Mouse (Mus musculus): ENCODE measurements around the gene Gm7168. TPM values are rescaled to one million over a fixed set of nuclear protein-coding genes. Genes with fewer than 3 reads are reported as not detected.
"Not testable (repeated sequence)": the region's sequence is repeated elsewhere in the genome, so short reads cannot be mapped to it uniquely, and the experiment has no call there.

Gm7168 gene
- polyA plus RNA-seq (2015; fragmentation: Nextera tagmentation; extraction: Ambion mirVana) = not detected in 2 replicates

- H3K4me2 ChIP-seq; H3K4me3 ChIP-seq (replicated peaks); H3K36me3 ChIP-seq; H3K27ac ChIP-seq; H3K9ac ChIP-seq; H3K27me3 ChIP-seq; H3K9me3 ChIP-seq (replicated peaks); H3K4me1 ChIP-seq; ATAC-seq (replicated peaks; ENCODE audit: low FRiP score): not testable (repeated sequence)
- 94% methylated on average over 1 of the region's 2 CpGs for WGBS
Measured at GRCm38 (mm10) chr17:13948073-13948472, at the start of gene Gm7168. Gm7168 (plus strand) TSS chr17:13948373.

- Histone ChIP-seq H3K27me3 (no peaks in the 10 kb centered on the region), H3K4me2 (no peak overlapping the region), H3K36me3 (peaks cover 66% of the 10 kb centered on the region), H3K4me3 (replicated peaks) (no peak overlapping the region), H3K4me1 (no peaks in the 10 kb centered on the region), H3K9ac (no peak overlapping the region), H3K27ac (no peak overlapping the region), H3K9me3 (replicated peaks) (no peaks in the 10 kb centered on the region)
- WGBS = 85% methylated on average over 17 of the region's 17 CpGs
- no peak for ATAC-seq (replicated peaks; ENCODE audit: low FRiP score)
Measured at GRCm38 (mm10) chr17:13898838-13899237, 49.3 kb upstream of the Gm7168 start.

GRCm38 (mm10) chr17:13899241-13899640 is 48.9 kb upstream of the Gm7168 start:
- H3K4me3 ChIP-seq (replicated peaks) = no peak overlapping the region
- H3K36me3 ChIP-seq = peaks cover 70% of the 10 kb centered on the region
- no peak overlapping the region for H3K4me2 ChIP-seq
- H3K9ac ChIP-seq = no peak overlapping the region
- no peaks in the 10 kb centered on the region for H3K27me3 ChIP-seq
- ATAC-seq (replicated peaks; ENCODE audit: low FRiP score) = no peak
- H3K27ac ChIP-seq = no peak overlapping the region
- no peaks in the 10 kb centered on the region for H3K4me1 ChIP-seq
- WGBS = 92% methylated on average over 7 of the region's 7 CpGs
- H3K9me3 ChIP-seq (replicated peaks) = no peaks in the 10 kb centered on the region

- no peak for ATAC-seq (replicated peaks; ENCODE audit: low FRiP score)
- no peak overlapping the region for H3K4me3 ChIP-seq (replicated peaks)
- H3K9me3 ChIP-seq (replicated peaks) = no peaks in the 10 kb centered on the region
- H3K9ac ChIP-seq = no peak overlapping the region
- H3K27me3 ChIP-seq = no peaks in the 10 kb centered on the region
- no peak overlapping the region for H3K4me2 ChIP-seq
- no peak overlapping the region for H3K27ac ChIP-seq
- H3K4me1 ChIP-seq = no peaks in the 10 kb centered on the region
- 59% methylated on average over 8 of the region's 8 CpGs for WGBS
- peaks cover 67% of the 10 kb centered on the region for H3K36me3 ChIP-seq
Measured at GRCm38 (mm10) chr17:13903793-13904192, 44.4 kb upstream of the Gm7168 start.

- no peaks in the 10 kb centered on the region for H3K9me3 ChIP-seq (replicated peaks)
- H3K36me3 ChIP-seq = peaks cover 45% of the 10 kb centered on the region
- no peak overlapping the region for H3K9ac ChIP-seq
- H3K27me3 ChIP-seq = no peaks in the 10 kb centered on the region
- no peak overlapping the region for H3K4me3 ChIP-seq (replicated peaks)
- no peaks in the 10 kb centered on the region for H3K4me1 ChIP-seq
- H3K27ac ChIP-seq = no peak overlapping the region
- ATAC-seq (replicated peaks; ENCODE audit: low FRiP score) = no peak
- H3K4me2 ChIP-seq = no peak overlapping the region
- 94% methylated on average over 5 of the region's 5 CpGs for WGBS
Measured at GRCm38 (mm10) chr17:13907082-13907481, 41.1 kb upstream of the Gm7168 start.

- Histone ChIP-seq H3K4me1 (no peaks in the 10 kb centered on the region), H3K9ac (no peak overlapping the region)
Measured at GRCm38 (mm10) chr17:13907681-13908080, 40.5 kb upstream of the Gm7168 start.

GRCm38 (mm10) chr17:13913951-13914350 is 34.2 kb upstream of the Gm7168 start:
- peaks cover 7% of the 10 kb centered on the region; the same call in 1 of the 2 replicates for H3K4me1 ChIP-seq
- peak overlapping the region; percentile 24 for H3K27ac ChIP-seq
- 40% methylated on average over 4 of the region's 4 CpGs for WGBS
- no peak for ATAC-seq (replicated peaks; ENCODE audit: low FRiP score)
- H3K4me2 ChIP-seq = no peak overlapping the region
- H3K36me3 ChIP-seq = no peaks in the 10 kb centered on the region
- H3K9ac ChIP-seq = no peak overlapping the region
- H3K9me3 ChIP-seq (replicated peaks) = no peaks in the 10 kb centered on the region
- no peaks in the 10 kb centered on the region for H3K27me3 ChIP-seq
- no peak overlapping the region for H3K4me3 ChIP-seq (replicated peaks)

More at GRCm38 (mm10) chr17:13907681-13908080, 40.5 kb upstream of the Gm7168 start:
- ATAC-seq (replicated peaks; ENCODE audit: low FRiP score) = no peak
- 95% methylated on average over 1 of the region's 1 CpGs for WGBS
- Histone ChIP-seq H3K4me2 (no peak overlapping the region), H3K27ac (no peak overlapping the region), H3K36me3 (peaks cover 41% of the 10 kb centered on the region), H3K27me3 (no peaks in the 10 kb centered on the region), H3K4me3 (replicated peaks) (no peak overlapping the region), H3K9me3 (replicated peaks) (no peaks in the 10 kb centered on the region)

GRCm38 (mm10) chr17:13914531-13914930 is 33.6 kb upstream of the Gm7168 start:
- no peak overlapping the region for H3K9ac ChIP-seq
- no peaks in the 10 kb centered on the region for H3K36me3 ChIP-seq
- WGBS = 43% methylated on average over 4 of the region's 4 CpGs
- peaks cover 7% of the 10 kb centered on the region; the same call in 1 of the 2 replicates for H3K4me1 ChIP-seq
- peak; percentile 63; the same call in 1 of the 2 replicates for ATAC-seq (replicated peaks; ENCODE audit: low FRiP score)
- H3K9me3 ChIP-seq (replicated peaks) = no peaks in the 10 kb centered on the region
- H3K27me3 ChIP-seq = no peaks in the 10 kb centered on the region
- H3K4me2 ChIP-seq = no peak overlapping the region
- H3K4me3 ChIP-seq (replicated peaks) = no peak overlapping the region
- H3K27ac ChIP-seq = peak overlapping the region; percentile 18; the same call in 1 of the 2 replicates

GRCm38 (mm10) chr17:13920771-13921170 is 27.4 kb upstream of the Gm7168 start:
- Histone ChIP-seq H3K4me2 (no peak overlapping the region), H3K27ac (0 out of 2 replicates have a peak overlapping the region, but pooled peaks have one; percentile 27), H3K4me3 (replicated peaks) (no peak overlapping the region), H3K9me3 (replicated peaks) (no peaks in the 10 kb centered on the region), H3K9ac (no peak overlapping the region), H3K4me1 (peaks cover 13% of the 10 kb centered on the region; the same call in 1 of the 2 replicates), H3K27me3 (no peaks in the 10 kb centered on the region), H3K36me3 (no peaks in the 10 kb centered on the region)
- 62% methylated on average over 2 of the region's 2 CpGs for WGBS
- no peak for ATAC-seq (replicated peaks; ENCODE audit: low FRiP score)

- H3K4me3 ChIP-seq (replicated peaks) = no peak overlapping the region
- 43% methylated on average over 2 of the region's 2 CpGs for WGBS
- no peaks in the 10 kb centered on the region for H3K9me3 ChIP-seq (replicated peaks)
- H3K27ac ChIP-seq = 0 out of 2 replicates have a peak overlapping the region, but pooled peaks have one; percentile 10
- H3K4me1 ChIP-seq = peaks cover 13% of the 10 kb centered on the region; the same call in 1 of the 2 replicates
- H3K36me3 ChIP-seq = no peaks in the 10 kb centered on the region
- no peaks in the 10 kb centered on the region for H3K27me3 ChIP-seq
- H3K9ac ChIP-seq = no peak overlapping the region
- H3K4me2 ChIP-seq = no peak overlapping the region
- ATAC-seq (replicated peaks; ENCODE audit: low FRiP score) = peak; percentile 71
Measured at GRCm38 (mm10) chr17:13923418-13923817, 24.8 kb upstream of the Gm7168 start.

- no peak for ATAC-seq (replicated peaks; ENCODE audit: low FRiP score)
- Histone ChIP-seq H3K4me3 (replicated peaks) (no peak overlapping the region), H3K27me3 (no peaks in the 10 kb centered on the region), H3K9ac (no peak overlapping the region), H3K27ac (no peak overlapping the region), H3K36me3 (no peaks in the 10 kb centered on the region), H3K4me2 (no peak overlapping the region), H3K4me1 (peaks cover 13% of the 10 kb centered on the region; the same call in 1 of the 2 replicates), H3K9me3 (replicated peaks) (no peaks in the 10 kb centered on the region)
- WGBS = 96% methylated on average over 2 of the region's 2 CpGs
Measured at GRCm38 (mm10) chr17:13924588-13924987, 23.6 kb upstream of the Gm7168 start.

GRCm38 (mm10) chr17:13925931-13926330 is 22.2 kb upstream of the Gm7168 start:
- H3K4me3 ChIP-seq (replicated peaks) = no peak overlapping the region
- H3K27me3 ChIP-seq = no peaks in the 10 kb centered on the region
- no peak overlapping the region for H3K4me2 ChIP-seq
- no peak overlapping the region for H3K27ac ChIP-seq
- no peaks in the 10 kb centered on the region for H3K9me3 ChIP-seq (replicated peaks)
- peaks cover 6% of the 10 kb centered on the region; the same call in 1 of the 2 replicates for H3K4me1 ChIP-seq
- no peak for ATAC-seq (replicated peaks; ENCODE audit: low FRiP score)
- no peaks in the 10 kb centered on the region for H3K36me3 ChIP-seq
- H3K9ac ChIP-seq = no peak overlapping the region
- WGBS = 65% methylated on average over 3 of the region's 3 CpGs

GRCm38 (mm10) chr17:13930421-13930820 is 17.8 kb upstream of the Gm7168 start:
- Histone ChIP-seq H3K9me3 (replicated peaks) (no peaks in the 10 kb centered on the region), H3K4me1 (no peaks in the 10 kb centered on the region), H3K27ac (no peak overlapping the region), H3K36me3 (no peaks in the 10 kb centered on the region), H3K4me3 (replicated peaks) (no peak overlapping the region), H3K9ac (no peak overlapping the region), H3K27me3 (no peaks in the 10 kb centered on the region), H3K4me2 (no peak overlapping the region)
- WGBS = 85% methylated on average over 9 of the region's 9 CpGs
- no peak for ATAC-seq (replicated peaks; ENCODE audit: low FRiP score)

Measured in kidney, embryonic 15.5 days (tissue).